Comparison of ENCODE assay signal across 14 mouse cellular contexts in the genomic region with DNA sequence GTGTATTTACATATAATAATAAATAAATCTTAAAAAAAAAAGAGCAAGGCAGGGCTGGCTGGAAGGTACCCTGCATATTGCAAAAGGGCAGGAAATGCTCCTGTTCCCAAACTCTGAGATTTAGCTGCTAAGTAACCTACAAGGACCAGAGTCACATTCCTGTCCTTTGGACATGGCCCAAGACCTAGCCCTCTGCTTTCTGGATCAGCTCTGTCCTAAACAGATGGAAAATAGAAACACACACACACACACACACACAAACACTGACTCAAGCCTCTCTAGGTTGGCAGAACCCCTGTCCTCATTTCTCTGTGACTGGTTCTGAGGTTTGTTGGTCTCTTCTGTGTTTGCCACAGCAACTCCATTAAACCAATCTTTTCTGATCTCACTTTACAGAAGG. TPM values are rescaled to one million over a fixed set of nuclear protein-coding genes. Genes with fewer than 3 reads are reported as not detected.
A peak's percentile ranks its signal among the peaks of the same experiment; 100 is the strongest.
DNase-seq lines count a peak whose midpoint lies in the region; ATAC-seq and TF ChIP-seq lines count a peak whose summit lies in the region.
"Had no signal": no experiment of that assay in that cellular context is flagged by ENCODE, and none has a peak within 500 bp of the region (broad histone marks: within the 10 kb centered on the region; RNA-seq: fewer than 3 reads in every experiment).

No protein-coding gene starts in this region.

- H3K36me3 ChIP-seq in heart, embryonic 12.5 days = peaks cover 68% of the 10 kb centered on the region
- H3K36me3 ChIP-seq in heart, embryonic 10.5 days = peaks cover 85% of the 10 kb centered on the region
- H3K36me3 ChIP-seq in kidney, postnatal 0 days (ENCODE audit: insufficient read depth, low read length) = peaks cover 35% of the 10 kb centered on the region
- peaks cover 71% of the 10 kb centered on the region for H3K36me3 ChIP-seq in kidney, embryonic 14.5 days (ENCODE audit: control insufficient read depth, insufficient read depth, low read length)
- peaks cover 50% of the 10 kb centered on the region for H3K36me3 ChIP-seq in neural tube, embryonic 15.5 days

- H3K4me2 ChIP-seq in heart, embryonic 12.5 days = no peak overlapping the region
- H3K4me2 ChIP-seq in kidney, postnatal 0 days (ENCODE audit: low read length) = no peak overlapping the region
- H3K4me2 ChIP-seq in kidney, embryonic 14.5 days (replicated peaks; ENCODE audit: low read depth, low read length) = no peak overlapping the region
- no peak overlapping the region for H3K4me2 ChIP-seq in neural tube, embryonic 15.5 days
- H3K4me2 ChIP-seq: hindbrain, embryonic 13.5 days; liver, embryonic 13.5 days; stomach, embryonic 15.5 days had no signal

- no peak for ATAC-seq in heart, embryonic 12.5 days (ENCODE audit: insufficient number of reproducible peaks, low FRiP score)
- ATAC-seq in kidney, postnatal 0 days (replicated peaks; ENCODE audit: low FRiP score, low read depth) = no peak
- no peak for ATAC-seq in kidney, embryonic 14.5 days (ENCODE audit: low FRiP score, low TSS enrichment)
- ATAC-seq in neural tube, embryonic 15.5 days (ENCODE audit: low FRiP score) = no peak
- ATAC-seq: Patski had no signal

- no peak overlapping the region for H3K4me3 ChIP-seq in heart, embryonic 12.5 days
- no peak overlapping the region for H3K4me3 ChIP-seq in heart, embryonic 10.5 days
- no peak overlapping the region for H3K4me3 ChIP-seq in kidney, postnatal 0 days (replicated peaks; ENCODE audit: low read depth, low read length)
- no peak overlapping the region for H3K4me3 ChIP-seq in kidney, embryonic 14.5 days (ENCODE audit: low read length)
- no peak overlapping the region for H3K4me3 ChIP-seq in neural tube, embryonic 15.5 days (replicated peaks)
- H3K4me3 ChIP-seq: hindbrain, embryonic 13.5 days; liver, embryonic 13.5 days; stomach, embryonic 15.5 days had no signal

- H3K27me3 ChIP-seq in heart, embryonic 12.5 days (replicated peaks) = no peaks in the 10 kb centered on the region
- H3K27me3 ChIP-seq in heart, embryonic 10.5 days (ENCODE audit: insufficient read depth, poor library complexity, severe bottlenecking) = no peaks in the 10 kb centered on the region
- H3K27me3 ChIP-seq in kidney, postnatal 0 days (ENCODE audit: insufficient read depth, low read length) = no peaks in the 10 kb centered on the region
- H3K27me3 ChIP-seq in kidney, embryonic 14.5 days (ENCODE audit: control insufficient read depth, insufficient read depth, low read length) = no peaks in the 10 kb centered on the region
- no peaks in the 10 kb centered on the region for H3K27me3 ChIP-seq in neural tube, embryonic 15.5 days (replicated peaks)
- H3K27me3 ChIP-seq: hindbrain, embryonic 13.5 days; liver, embryonic 13.5 days; Patski; stomach, embryonic 15.5 days had no signal

- 0 out of 2 replicates have a peak overlapping the region, but pooled peaks have one; percentile 94 for H3K27ac ChIP-seq in heart, embryonic 12.5 days (ENCODE audit: poor library complexity, severe bottlenecking)
- H3K27ac ChIP-seq in heart, embryonic 10.5 days = no peak overlapping the region
- H3K27ac ChIP-seq in kidney, postnatal 0 days = peak overlapping the region; percentile 6; the same call in 1 of the 2 replicates
- H3K27ac ChIP-seq in kidney, embryonic 14.5 days (ENCODE audit: low read depth, low read length) = no peak overlapping the region
- peak overlapping the region; percentile 19 for H3K27ac ChIP-seq in neural tube, embryonic 15.5 days (replicated peaks)
- H3K27ac ChIP-seq: liver, embryonic 13.5 days; stomach, embryonic 15.5 days had no signal

- no peak for TF ChIP-seq CTCF in kidney, postnatal 0 days (IDR thresholded peaks at IDR 0.05; ENCODE audit: low read depth)

- no peak for DNase-seq in heart, embryonic 10.5 days (ENCODE audit: low spot score)
- DNase-seq in kidney, postnatal 0 days (ENCODE audit: low spot score) = no peak
- DNase-seq in adipocyte (ENCODE audit: low spot score) = peak; percentile 51
- no peak for DNase-seq in layer of hippocampus, adult 18-20 months (ENCODE audit: low spot score in 2 of 2)
- DNase-seq: gastrocnemius, postnatal 36 days; liver, embryonic 13.5 days; right cerebral cortex, postnatal 25 days; thymus, postnatal 36 days had no signal

- no peak overlapping the region for H3K9ac ChIP-seq in heart, embryonic 12.5 days
- H3K9ac ChIP-seq in kidney, postnatal 0 days (ENCODE audit: low read depth, low read length) = no peak overlapping the region
- no peak overlapping the region for H3K9ac ChIP-seq in kidney, embryonic 14.5 days (ENCODE audit: low read depth, low read length)
- no peak overlapping the region for H3K9ac ChIP-seq in neural tube, embryonic 15.5 days (replicated peaks)
- H3K9ac ChIP-seq: hindbrain, embryonic 13.5 days; liver, embryonic 13.5 days; stomach, embryonic 15.5 days had no signal

- H3K4me1 ChIP-seq in heart, embryonic 12.5 days (replicated peaks) = peaks cover 66% of the 10 kb centered on the region
- peaks cover 57% of the 10 kb centered on the region for H3K4me1 ChIP-seq in heart, embryonic 10.5 days
- H3K4me1 ChIP-seq in kidney, postnatal 0 days (replicated peaks; ENCODE audit: insufficient read depth, low read length) = peaks cover 23% of the 10 kb centered on the region; the same call in 1 of the 2 replicates
- peaks cover 6% of the 10 kb centered on the region for H3K4me1 ChIP-seq in kidney, embryonic 14.5 days (ENCODE audit: control insufficient read depth, insufficient read depth, low read length)
- peaks cover 44% of the 10 kb centered on the region for H3K4me1 ChIP-seq in neural tube, embryonic 15.5 days

- H3K9me3 ChIP-seq in heart, embryonic 12.5 days (replicated peaks) = no peaks in the 10 kb centered on the region
- no peaks in the 10 kb centered on the region for H3K9me3 ChIP-seq in heart, embryonic 10.5 days
- H3K9me3 ChIP-seq in kidney, postnatal 0 days (replicated peaks; ENCODE audit: low read length) = no peaks in the 10 kb centered on the region
- no peaks in the 10 kb centered on the region for H3K9me3 ChIP-seq in kidney, embryonic 14.5 days (ENCODE audit: control insufficient read depth, low read length)
- H3K9me3 ChIP-seq in neural tube, embryonic 15.5 days (replicated peaks) = no peaks in the 10 kb centered on the region
- H3K9me3 ChIP-seq: hindbrain, embryonic 13.5 days; liver, embryonic 13.5 days; stomach, embryonic 15.5 days had no signal

RNA-seq across cellular contexts. Expression of gene Sema3b, which starts 11.9 kb away (rescaled TPM):
- polyA plus RNA-seq in heart, embryonic 12.5 days (2016; fragmentation: Nextera tagmentation; extraction: Ambion mirVana) = 10.7 and 11.2 TPM in 2 replicates
- 4.9 and 8.2 TPM in 2 replicates for polyA plus RNA-seq in heart, embryonic 10.5 days (2016; fragmentation: Nextera tagmentation; extraction: Ambion mirVana)
- 30.5 and 33.3 TPM in 2 replicates for polyA plus RNA-seq in kidney, postnatal 0 days (2015; fragmentation: Nextera tagmentation; extraction: Ambion mirVana)
- polyA plus RNA-seq in kidney, embryonic 14.5 days (2014; fragmentation: Nextera tagmentation; extraction: Ambion mirVana) = 6.4 and 9.5 TPM in 2 replicates
- polyA plus RNA-seq in neural tube, embryonic 15.5 days (2015; fragmentation: Nextera tagmentation; extraction: Ambion mirVana) = 6.6 and 9.7 TPM in 2 replicates
- 1 to 10 TPM; 1.5 to 2.5 TPM for total RNA-seq in layer of hippocampus, adult 18-20 months (2021)

RNA-seq across cellular contexts. Expression of gene Gnai2, which starts 14.2 kb away (rescaled TPM):
- 404 and 442 TPM in 2 replicates for polyA plus RNA-seq in heart, embryonic 12.5 days (2016; fragmentation: Nextera tagmentation; extraction: Ambion mirVana)
- polyA plus RNA-seq in heart, embryonic 10.5 days (2016; fragmentation: Nextera tagmentation; extraction: Ambion mirVana) = 359 and 404 TPM in 2 replicates
- 351 and 359 TPM in 2 replicates for polyA plus RNA-seq in kidney, postnatal 0 days (2015; fragmentation: Nextera tagmentation; extraction: Ambion mirVana)
- polyA plus RNA-seq in kidney, embryonic 14.5 days (2014; fragmentation: Nextera tagmentation; extraction: Ambion mirVana) = 386 and 445 TPM in 2 replicates
- polyA plus RNA-seq in neural tube, embryonic 15.5 days (2015; fragmentation: Nextera tagmentation; extraction: Ambion mirVana) = 262 and 325 TPM in 2 replicates
- 100 to 1,000 TPM; 228 to 231 TPM for total RNA-seq in layer of hippocampus, adult 18-20 months (2021)

RNA-seq across cellular contexts. Expression of gene Ifrd2, which starts 33.5 kb away (rescaled TPM):
- 34.0 and 35.5 TPM in 2 replicates for polyA plus RNA-seq in heart, embryonic 12.5 days (2016; fragmentation: Nextera tagmentation; extraction: Ambion mirVana)
- 58.0 and 62.8 TPM in 2 replicates for polyA plus RNA-seq in heart, embryonic 10.5 days (2016; fragmentation: Nextera tagmentation; extraction: Ambion mirVana)
- 28.9 and 29.9 TPM in 2 replicates for polyA plus RNA-seq in kidney, postnatal 0 days (2015; fragmentation: Nextera tagmentation; extraction: Ambion mirVana)
- polyA plus RNA-seq in kidney, embryonic 14.5 days (2014; fragmentation: Nextera tagmentation; extraction: Ambion mirVana) = 59.1 and 61.4 TPM in 2 replicates
- polyA plus RNA-seq in neural tube, embryonic 15.5 days (2015; fragmentation: Nextera tagmentation; extraction: Ambion mirVana) = 14.4 and 25.2 TPM in 2 replicates
- total RNA-seq in layer of hippocampus, adult 18-20 months (2021) = 10 to 100 TPM; 12.5 to 13.2 TPM

RNA-seq across cellular contexts. Expression of gene Hyal3, which starts 40.3 kb away (rescaled TPM):
- 0.49 and 0.64 TPM in 2 replicates for polyA plus RNA-seq in heart, embryonic 12.5 days (2016; fragmentation: Nextera tagmentation; extraction: Ambion mirVana)
- 0.36 and 0.70 TPM in 2 replicates for polyA plus RNA-seq in heart, embryonic 10.5 days (2016; fragmentation: Nextera tagmentation; extraction: Ambion mirVana)
- 1.3 and 2.0 TPM in 2 replicates for polyA plus RNA-seq in kidney, postnatal 0 days (2015; fragmentation: Nextera tagmentation; extraction: Ambion mirVana)
- 0.84 and 1.5 TPM in 2 replicates for polyA plus RNA-seq in kidney, embryonic 14.5 days (2014; fragmentation: Nextera tagmentation; extraction: Ambion mirVana)
- 2.0 and 2.2 TPM in 2 replicates for polyA plus RNA-seq in neural tube, embryonic 15.5 days (2015; fragmentation: Nextera tagmentation; extraction: Ambion mirVana)
- 1 to 10 TPM; 1.1 to 1.4 TPM for total RNA-seq in layer of hippocampus, adult 18-20 months (2021)

RNA-seq across cellular contexts. Expression of gene Naa80, which starts 42.3 kb away (rescaled TPM):
- 10.2 and 12.6 TPM in 2 replicates for polyA plus RNA-seq in heart, embryonic 12.5 days (2016; fragmentation: Nextera tagmentation; extraction: Ambion mirVana)
- 14.8 and 15.3 TPM in 2 replicates for polyA plus RNA-seq in heart, embryonic 10.5 days (2016; fragmentation: Nextera tagmentation; extraction: Ambion mirVana)
- polyA plus RNA-seq in kidney, postnatal 0 days (2015; fragmentation: Nextera tagmentation; extraction: Ambion mirVana) = 20.3 and 22.3 TPM in 2 replicates
- 16.0 and 18.4 TPM in 2 replicates for polyA plus RNA-seq in kidney, embryonic 14.5 days (2014; fragmentation: Nextera tagmentation; extraction: Ambion mirVana)
- polyA plus RNA-seq in neural tube, embryonic 15.5 days (2015; fragmentation: Nextera tagmentation; extraction: Ambion mirVana) = 16.9 and 19.7 TPM in 2 replicates
- total RNA-seq in layer of hippocampus, adult 18-20 months (2021) = 10 to 100 TPM; 10.7 to 13.5 TPM

Comparison
In these comparisons a context has a peak if more than half of its experiments do, and no peak if none do; other contexts are left out.
1. H3K27ac ChIP-seq: peak in heart, embryonic 12.5 days (single experiment), kidney, postnatal 0 days (single experiment) and neural tube, embryonic 15.5 days (single experiment); none in heart, embryonic 10.5 days (single experiment) and kidney, embryonic 14.5 days (single experiment).